Mouse (Mus musculus): ENCODE data around the gene Hdc. TPM values are rescaled to one million over a fixed set of nuclear protein-coding genes. Genes with fewer than 3 reads are reported as not detected.

Hdc gene
- total RNA-seq, 2 experiments from 2014 or later = 1.1 TPM

DNA sequence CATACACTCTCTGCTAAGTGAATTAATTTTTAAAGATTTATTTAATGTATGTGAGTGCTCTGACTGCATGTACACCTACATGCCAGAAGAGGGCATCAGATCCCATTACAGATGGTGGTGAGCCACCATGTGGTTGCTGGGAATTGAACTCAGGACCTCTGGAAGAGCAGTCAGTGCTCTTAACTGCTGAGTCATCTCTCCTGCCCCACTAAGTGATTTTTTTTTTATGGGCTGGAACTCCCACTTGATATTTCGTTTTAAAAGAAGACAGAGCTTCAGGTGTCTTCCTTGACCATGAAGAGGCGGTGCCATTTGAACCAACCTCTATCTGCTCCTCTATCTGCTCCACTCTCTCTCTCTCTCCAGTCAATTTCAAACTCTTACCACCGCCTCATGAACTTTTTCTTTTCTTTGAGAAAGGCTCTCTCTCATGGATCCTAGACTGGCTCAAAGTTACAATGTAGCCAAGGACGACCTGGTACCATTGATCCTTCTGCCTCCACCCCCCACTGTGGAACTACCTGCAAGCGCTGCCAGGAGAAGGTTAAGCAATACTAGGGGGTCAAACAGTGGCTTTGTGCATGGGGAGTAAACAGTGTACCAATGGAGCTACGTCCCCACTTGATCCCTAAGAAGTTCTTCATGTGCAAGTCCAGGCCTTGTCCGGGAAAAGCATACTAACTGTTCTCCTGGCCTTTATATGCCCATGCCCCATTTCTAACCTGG is 22.6 kb downstream of the Hdc start:
- TF ChIP-seq CTCF (conservative IDR thresholded peaks at IDR 0.05) = peak; percentile 43
- no peak overlapping the region for H3K4me3 ChIP-seq
- H3K27ac ChIP-seq = no peak overlapping the region
- no peak for DNase-seq (ENCODE audit: low spot score in 2 of 2)

DNA sequence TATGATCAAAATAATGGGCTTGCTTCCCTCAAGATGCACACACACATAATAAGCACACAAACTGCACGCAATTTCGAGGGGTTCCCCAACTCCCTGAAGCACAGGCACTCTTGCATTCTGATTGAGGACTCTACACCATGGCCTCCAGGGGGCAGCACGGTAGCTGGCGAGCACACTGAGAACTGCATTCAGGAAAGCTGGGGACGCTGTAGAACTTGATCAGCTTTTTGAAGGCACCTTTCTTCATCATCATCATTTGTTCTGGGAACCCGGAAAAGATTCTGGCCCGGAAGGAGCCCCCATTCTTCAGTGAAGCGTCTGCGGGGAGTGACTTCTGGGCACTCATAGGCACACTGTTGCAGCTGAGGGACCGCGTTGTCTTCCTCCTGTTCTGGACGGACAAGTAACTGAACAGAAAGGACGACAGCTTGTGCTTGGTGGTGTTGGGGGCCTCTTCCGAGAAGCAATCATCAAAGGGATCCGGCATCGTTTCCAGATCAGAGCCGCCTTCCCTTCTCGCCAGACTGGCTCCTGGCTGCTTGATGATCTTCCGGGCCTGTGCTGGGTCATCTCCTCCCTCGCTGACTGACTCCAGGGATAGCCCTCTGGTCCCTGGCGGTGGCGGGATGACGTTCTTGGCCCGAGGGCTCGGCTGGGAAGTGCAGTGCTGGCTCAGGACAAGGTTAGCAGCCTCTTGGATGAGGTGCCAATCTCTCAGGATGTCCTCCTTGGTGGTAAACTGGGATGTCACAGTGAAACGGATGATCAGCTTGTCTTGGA is 25.1 kb downstream of the Hdc start:
- peak overlapping the region; percentile 43 for H3K4me3 ChIP-seq
- H3K27ac ChIP-seq = peak overlapping the region; percentile 48; the same call in 1 of the 2 replicates
- TF ChIP-seq CTCF (conservative IDR thresholded peaks at IDR 0.05) = peak; percentile 91
- peak; percentile 47 to 80 for DNase-seq (ENCODE audit: low spot score in 2 of 2)

DNA sequence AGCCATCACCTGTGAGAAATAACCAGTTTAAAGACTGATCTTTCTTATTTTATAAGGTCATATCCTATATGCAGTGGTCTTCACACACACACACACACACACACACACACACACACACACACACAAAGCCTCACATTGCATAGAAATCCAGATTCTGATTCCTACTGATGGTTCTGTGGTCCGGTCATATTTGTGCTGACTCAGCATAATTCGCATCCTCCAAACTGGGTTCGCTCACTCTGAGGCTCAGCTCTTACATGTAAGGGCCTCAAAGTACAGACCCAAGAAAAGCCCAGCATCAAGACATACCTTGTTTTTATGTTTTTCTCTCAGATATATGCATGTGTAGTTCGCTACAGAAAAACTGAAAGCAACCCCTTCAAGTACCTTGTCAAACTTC is 27.8 kb downstream of the Hdc start:
- no peak for TF ChIP-seq CTCF (conservative IDR thresholded peaks at IDR 0.05)
- Histone ChIP-seq H3K27ac (no peak overlapping the region), H3K4me3 (no peak overlapping the region)
- DNase-seq (ENCODE audit: low spot score in 2 of 2) = no peak

DNA sequence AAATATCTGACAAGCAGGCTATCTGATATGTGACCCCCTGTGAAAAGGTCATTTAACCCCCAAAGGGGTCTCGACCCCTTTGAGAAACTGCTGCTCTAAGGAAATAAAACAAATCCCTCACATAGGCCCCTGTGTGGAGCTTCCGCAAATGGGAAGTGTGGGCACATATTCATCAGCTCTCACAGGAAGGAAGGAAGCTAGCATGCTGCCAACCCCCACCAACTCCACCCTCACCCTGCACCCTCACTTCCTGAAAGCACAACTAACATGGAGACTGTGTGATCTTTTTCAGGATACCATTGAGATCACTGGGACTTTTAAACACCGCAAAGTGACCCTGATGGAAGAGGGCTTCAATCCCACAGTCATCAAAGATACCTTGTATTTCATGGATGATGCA is 31.6 kb downstream of the Hdc start:
- H3K27ac ChIP-seq = no peak overlapping the region
- TF ChIP-seq CTCF (conservative IDR thresholded peaks at IDR 0.05) = no peak
- no peak overlapping the region for H3K4me3 ChIP-seq
- DNase-seq (ENCODE audit: low spot score in 2 of 2) = no peak

DNA sequence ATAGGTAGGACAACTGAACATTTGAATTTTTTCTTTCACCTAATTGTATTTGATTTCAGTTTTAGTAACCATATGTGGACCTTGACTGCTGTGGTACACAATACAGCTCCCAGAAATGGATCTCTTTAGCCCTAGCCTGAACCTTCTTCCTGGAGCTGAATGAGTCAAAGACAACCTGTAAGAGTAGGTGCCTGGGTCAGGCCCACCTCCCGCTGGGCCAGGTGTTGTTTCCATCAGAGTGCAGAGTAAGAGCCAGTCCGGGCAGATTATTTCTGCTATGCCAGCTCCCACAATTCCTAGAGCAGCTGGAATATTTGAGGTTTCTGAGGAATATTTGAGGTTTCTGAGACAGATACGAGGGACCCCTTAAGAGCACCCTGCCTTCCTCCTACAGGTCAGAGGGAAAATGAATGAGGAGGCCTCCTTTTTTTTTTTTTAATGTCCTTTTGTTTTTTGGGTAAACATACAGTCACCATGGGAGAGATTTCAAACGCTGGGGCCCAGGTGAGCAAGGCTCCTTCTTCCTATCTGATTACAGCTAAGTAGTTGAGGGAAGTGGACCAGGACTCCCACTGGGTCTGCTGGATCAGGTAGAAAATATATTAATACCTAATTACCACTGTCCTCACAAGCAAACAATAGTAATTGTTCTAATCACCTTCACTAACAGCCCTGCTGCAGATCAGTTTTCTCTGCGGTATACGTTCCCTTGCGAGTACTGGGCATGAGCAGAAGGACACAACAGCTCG is 34.3 kb downstream of the Hdc start:
- no peak overlapping the region for H3K27ac ChIP-seq
- DNase-seq (ENCODE audit: low spot score in 2 of 2) = no peak
- TF ChIP-seq CTCF (conservative IDR thresholded peaks at IDR 0.05) = no peak
- no peak overlapping the region for H3K4me3 ChIP-seq

DNA sequence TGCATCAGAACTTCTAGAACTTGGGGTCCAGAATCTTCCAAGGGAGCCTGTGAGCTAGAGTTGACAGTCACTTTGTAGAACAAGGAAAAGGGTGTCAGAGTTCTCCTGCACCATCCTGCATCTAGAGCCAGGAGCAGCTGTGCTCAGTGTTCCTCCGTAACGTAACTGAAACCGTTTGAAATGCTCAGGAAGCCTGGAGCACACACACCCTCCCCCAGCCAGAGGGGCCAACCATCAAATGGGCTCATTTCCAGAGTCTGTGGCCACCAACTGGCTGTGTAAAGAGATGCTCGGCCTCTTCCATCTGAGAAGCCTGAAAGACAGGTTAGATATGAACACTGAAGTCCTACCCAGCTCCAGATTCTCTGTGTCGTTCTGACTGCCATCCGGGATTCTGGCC is 35.1 kb downstream of the Hdc start:
- Histone ChIP-seq H3K27ac (no peak overlapping the region), H3K4me3 (no peak overlapping the region)
- no peak for TF ChIP-seq CTCF (conservative IDR thresholded peaks at IDR 0.05)
- no peak for DNase-seq (ENCODE audit: low spot score in 2 of 2)

DNA sequence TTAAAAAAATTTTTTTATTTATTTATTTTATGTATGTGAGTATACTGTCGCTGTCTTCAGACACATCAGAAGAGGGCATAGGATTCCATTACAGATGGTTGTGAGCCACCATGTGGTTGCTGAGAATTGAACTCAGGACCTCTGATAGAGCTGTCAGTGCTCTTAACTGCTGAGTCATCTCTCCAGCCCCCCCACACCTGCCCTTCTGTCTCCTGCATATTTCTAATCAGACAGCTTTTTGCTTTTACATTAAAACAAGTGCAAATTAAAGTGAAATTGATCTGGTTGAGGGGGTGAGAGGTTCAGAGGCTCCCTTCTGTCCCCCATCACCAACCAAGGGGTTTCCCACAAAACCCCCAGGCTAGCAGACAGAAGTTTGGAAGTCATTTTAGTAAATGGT is 39.8 kb downstream of the Hdc start:
- no peak for DNase-seq (ENCODE audit: low spot score in 2 of 2)
- TF ChIP-seq CTCF (conservative IDR thresholded peaks at IDR 0.05) = no peak

DNA sequence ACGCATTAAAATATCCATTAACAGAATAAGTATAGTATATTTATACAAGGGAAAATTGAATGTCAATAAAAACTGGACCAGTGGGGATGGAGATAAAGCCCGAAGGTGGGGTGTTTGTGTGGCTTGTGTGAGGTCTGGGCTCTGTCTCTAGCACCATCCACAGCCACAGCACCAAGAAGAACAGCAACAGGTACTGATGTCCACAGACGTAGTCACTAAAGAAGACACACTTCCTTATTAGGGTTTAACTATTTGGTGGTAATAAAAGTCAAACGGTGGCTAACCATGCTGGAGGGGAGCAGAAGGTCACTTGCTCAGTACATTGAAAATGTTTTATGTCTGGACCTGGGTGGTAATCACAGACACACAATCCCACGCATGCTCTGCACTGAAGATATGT is 41.7 kb downstream of the Hdc start:
- no peak overlapping the region for H3K27ac ChIP-seq
- no peak for DNase-seq (ENCODE audit: low spot score in 2 of 2)
- no peak for TF ChIP-seq CTCF (conservative IDR thresholded peaks at IDR 0.05)
- H3K4me3 ChIP-seq = no peak overlapping the region

More for the DNA sequence above, 39.8 kb downstream of the Hdc start:
- Histone ChIP-seq H3K4me3 (no peak overlapping the region), H3K27ac (no peak overlapping the region)

DNA sequence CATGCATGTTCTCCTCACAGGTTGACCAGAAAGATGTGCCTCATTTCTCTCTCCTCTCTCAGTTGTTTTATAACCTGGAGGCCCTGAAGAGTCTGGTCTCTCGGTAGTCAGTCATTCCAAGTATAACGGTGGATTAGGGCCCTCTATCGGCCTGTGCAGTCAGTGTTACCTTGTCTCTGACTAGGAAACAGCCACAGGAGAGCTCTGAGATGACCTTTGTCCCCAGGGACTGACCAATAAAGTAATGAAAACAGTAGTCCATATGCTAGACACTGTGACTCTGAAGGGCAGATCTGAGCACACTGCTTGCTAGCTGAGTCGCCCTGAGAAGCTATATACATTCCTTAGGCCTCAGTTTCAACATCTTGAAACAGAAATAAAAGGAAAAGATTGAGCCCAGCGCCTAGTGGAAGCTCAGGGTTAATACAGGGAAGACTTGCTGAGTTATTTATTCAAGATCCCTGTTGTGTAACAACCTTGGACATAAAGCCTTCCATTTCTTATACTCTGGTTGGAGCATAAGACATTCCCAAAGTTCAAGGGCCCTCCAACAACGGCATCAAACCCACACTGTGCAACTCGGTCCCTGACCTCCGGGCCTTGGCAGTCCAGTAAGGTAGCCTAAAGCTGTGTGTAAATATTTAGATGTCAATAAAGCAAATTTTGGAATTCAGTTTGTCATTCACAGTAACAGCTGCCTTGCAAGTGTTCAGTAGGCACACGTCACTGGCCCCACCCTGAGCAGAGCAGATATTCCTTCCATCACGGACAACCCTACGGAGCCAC is 43.5 kb downstream of the Hdc start:
- Histone ChIP-seq H3K4me3 (no peak overlapping the region), H3K27ac (no peak overlapping the region)
- TF ChIP-seq CTCF (conservative IDR thresholded peaks at IDR 0.05) = 0 out of 2 replicates have a peak, but pooled peaks have one; percentile 12
- no peak for DNase-seq (ENCODE audit: low spot score in 2 of 2)

DNA sequence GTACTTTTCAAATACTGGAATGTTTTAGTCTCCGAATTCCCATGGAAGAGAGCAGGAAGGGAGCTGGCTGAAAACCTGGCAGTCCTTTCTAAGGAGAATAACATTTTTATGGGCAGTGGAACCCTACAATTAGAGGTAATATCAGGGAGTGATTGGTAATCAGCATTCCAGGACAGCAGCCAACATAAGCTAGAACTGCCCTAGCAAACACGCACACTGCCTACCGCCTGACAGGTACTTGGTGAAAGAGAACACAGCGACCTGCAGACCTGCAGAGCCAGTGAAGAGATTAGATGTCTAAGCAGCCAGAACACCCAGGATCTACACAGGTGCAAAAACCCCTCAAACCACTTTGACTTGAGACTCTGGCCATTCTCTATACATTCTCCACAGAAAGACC is 46.4 kb downstream of the Hdc start:
- TF ChIP-seq CTCF (conservative IDR thresholded peaks at IDR 0.05) = no peak
- no peak overlapping the region for H3K4me3 ChIP-seq
- no peak overlapping the region for H3K27ac ChIP-seq
- DNase-seq (ENCODE audit: low spot score in 2 of 2) = no peak

DNA sequence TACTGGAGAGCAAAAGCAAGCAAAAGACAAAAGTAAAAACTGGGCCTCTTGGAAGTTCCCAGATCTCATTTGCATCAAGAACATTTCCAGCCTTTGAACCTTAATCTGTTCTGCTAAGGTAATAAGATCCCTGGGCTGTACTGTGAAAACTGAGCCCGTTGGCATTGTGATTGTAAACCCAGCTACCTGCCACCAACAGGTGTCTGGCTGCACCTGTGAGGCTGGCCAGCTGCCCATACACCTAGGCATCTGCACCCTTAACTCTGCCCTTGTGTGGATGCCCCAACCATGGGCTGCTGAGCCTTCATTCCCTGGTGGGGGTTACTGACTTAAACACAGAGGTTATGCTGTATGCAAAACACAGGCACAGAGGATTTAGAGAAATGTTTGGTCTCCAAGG is 46.9 kb downstream of the Hdc start:
- Histone ChIP-seq H3K4me3 (no peak overlapping the region), H3K27ac (no peak overlapping the region)
- no peak for TF ChIP-seq CTCF (conservative IDR thresholded peaks at IDR 0.05)
- no peak for DNase-seq (ENCODE audit: low spot score in 2 of 2)

DNA sequence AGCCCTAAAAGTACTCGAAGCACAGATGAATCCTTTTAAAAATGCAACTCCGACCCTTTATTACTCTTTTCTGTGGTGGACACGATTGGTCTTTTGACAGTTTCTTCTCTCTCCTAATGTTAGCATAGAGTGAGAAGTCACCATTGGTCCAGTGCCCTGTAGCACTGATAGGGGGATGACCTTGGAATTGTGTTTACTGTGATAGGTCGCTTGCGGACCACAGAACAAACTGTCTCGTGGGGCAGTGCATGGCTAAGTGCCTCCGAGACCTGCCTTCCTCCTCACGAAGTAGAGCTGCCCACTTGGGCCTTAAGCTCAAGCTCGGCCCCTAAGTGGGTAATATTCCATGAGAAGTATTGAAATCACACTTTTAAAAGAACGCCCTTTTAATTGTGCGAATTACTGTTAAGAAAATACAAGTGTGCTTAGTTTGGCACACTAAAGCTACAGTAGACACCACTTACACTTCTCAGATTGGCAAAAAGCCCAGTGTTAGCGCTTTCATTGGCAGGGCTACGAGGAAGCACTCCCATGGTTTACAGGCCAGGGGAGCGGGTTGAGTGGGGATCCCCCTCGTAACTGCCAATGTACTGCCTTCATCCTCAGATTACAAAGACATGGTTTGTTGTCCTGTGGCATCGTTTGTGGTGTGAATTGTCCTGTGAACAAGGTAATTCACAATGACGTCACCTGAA is 55.5 kb downstream of the Hdc start:
- Histone ChIP-seq H3K4me3 (no peak overlapping the region), H3K27ac (no peak overlapping the region)
- no peak for DNase-seq (ENCODE audit: low spot score in 2 of 2)
- no peak for TF ChIP-seq CTCF (conservative IDR thresholded peaks at IDR 0.05)
